In genomic region chr14:67541271-67541711, GRCm38 (mm10) we compare ENCODE assay signal across 10 mouse cellular contexts.
DNase-seq lines count a peak whose midpoint lies in the region; ATAC-seq and TF ChIP-seq lines count a peak whose summit lies in the region.
"Had no signal": no experiment of that assay in that cellular context is flagged by ENCODE, and none has a peak within 500 bp of the region (broad histone marks: within the 10 kb centered on the region; RNA-seq: fewer than 3 reads in every experiment).

No protein-coding gene starts in this region.

- 28% methylated on average over 4 of the region's 4 CpGs for WGBS in forebrain, embryonic 15.5 days
- 9% methylated on average over 4 of the region's 4 CpGs for WGBS in hindbrain, embryonic 16.5 days
- WGBS in neural tube, embryonic 12.5 days = 26% methylated on average over 4 of the region's 4 CpGs
- WGBS in liver, embryonic 12.5 days (ENCODE audit: insufficient replicate concordance) = 57% methylated on average over 4 of the region's 4 CpGs
- WGBS in intestine, postnatal 0 days = 56% methylated on average over 4 of the region's 4 CpGs

- peaks cover 8% of the 10 kb centered on the region; the same call in 1 of the 2 replicates for H3K9me3 ChIP-seq in forebrain, embryonic 15.5 days
- peaks cover 7% of the 10 kb centered on the region; the same call in 1 of the 2 replicates for H3K9me3 ChIP-seq in hindbrain, embryonic 16.5 days (ENCODE audit: control insufficient read depth, low read length)
- H3K9me3 ChIP-seq in neural tube, embryonic 12.5 days = peaks cover 15% of the 10 kb centered on the region; the same call in 1 of the 2 replicates
- H3K9me3 ChIP-seq in liver, embryonic 12.5 days (replicated peaks) = no peaks in the 10 kb centered on the region; the same call in 1 of the 2 replicates
- no peaks in the 10 kb centered on the region for H3K9me3 ChIP-seq in intestine, postnatal 0 days (ENCODE audit: control insufficient read depth)

- intact Hi-C loops in left cerebral cortex, postnatal 10 days (cut with DNase I) = no loop called here

- no peaks in the 10 kb centered on the region for H3K27me3 ChIP-seq in forebrain, embryonic 15.5 days
- no peaks in the 10 kb centered on the region for H3K27me3 ChIP-seq in hindbrain, embryonic 16.5 days (replicated peaks; ENCODE audit: control insufficient read depth, insufficient read depth, low read length)
- H3K27me3 ChIP-seq in neural tube, embryonic 12.5 days (replicated peaks) = no peaks in the 10 kb centered on the region
- H3K27me3 ChIP-seq in liver, embryonic 12.5 days (replicated peaks) = no peaks in the 10 kb centered on the region
- no peaks in the 10 kb centered on the region for H3K27me3 ChIP-seq in intestine, postnatal 0 days (replicated peaks; ENCODE audit: control insufficient read depth, insufficient read depth, low read length)

- peaks cover 26% of the 10 kb centered on the region for H3K4me1 ChIP-seq in forebrain, embryonic 15.5 days
- H3K4me1 ChIP-seq in hindbrain, embryonic 16.5 days (ENCODE audit: control insufficient read depth, insufficient read depth, low read depth, low read length) = peaks cover 19% of the 10 kb centered on the region
- H3K4me1 ChIP-seq in neural tube, embryonic 12.5 days = peaks cover 20% of the 10 kb centered on the region
- H3K4me1 ChIP-seq in liver, embryonic 12.5 days = no peaks in the 10 kb centered on the region
- H3K4me1 ChIP-seq in intestine, postnatal 0 days (replicated peaks; ENCODE audit: control insufficient read depth, insufficient read depth, low read length) = no peaks in the 10 kb centered on the region

- H3K4me2 ChIP-seq in forebrain, embryonic 15.5 days (replicated peaks) = no peak overlapping the region
- H3K4me2 ChIP-seq in hindbrain, embryonic 16.5 days (ENCODE audit: low read length) = no peak overlapping the region
- no peak overlapping the region for H3K4me2 ChIP-seq in neural tube, embryonic 12.5 days (replicated peaks)
- H3K4me2 ChIP-seq in liver, embryonic 12.5 days = no peak overlapping the region
- no peak overlapping the region for H3K4me2 ChIP-seq in intestine, postnatal 0 days (replicated peaks; ENCODE audit: low read depth)

- no peak for TF ChIP-seq CTCF in intestine, postnatal 0 days (IDR thresholded peaks at IDR 0.05; ENCODE audit: low read depth)

- peak; percentile 7 to 34 for DNase-seq in left cerebral cortex, postnatal 10 days (ENCODE audit: extremely low spot score in 1 of 2, low spot score in 2 of 2)
- DNase-seq in left cerebral cortex, adult 9 months (ENCODE audit: low spot score in 2 of 2) = no peak
- no peak for DNase-seq in cerebellum, adult 8-10 months
- DNase-seq: cerebellum, adult 18-20 months had no signal

- H3K4me3 ChIP-seq in forebrain, embryonic 15.5 days = no peak overlapping the region
- H3K4me3 ChIP-seq in hindbrain, embryonic 16.5 days (ENCODE audit: low read length) = no peak overlapping the region
- no peak overlapping the region for H3K4me3 ChIP-seq in neural tube, embryonic 12.5 days
- no peak overlapping the region for H3K4me3 ChIP-seq in liver, embryonic 12.5 days
- H3K4me3 ChIP-seq in intestine, postnatal 0 days (ENCODE audit: low read depth, low read length) = no peak overlapping the region

- H3K36me3 ChIP-seq in forebrain, embryonic 15.5 days = no peaks in the 10 kb centered on the region
- no peaks in the 10 kb centered on the region for H3K36me3 ChIP-seq in hindbrain, embryonic 16.5 days (ENCODE audit: control insufficient read depth, insufficient read depth, low read length)
- no peaks in the 10 kb centered on the region for H3K36me3 ChIP-seq in neural tube, embryonic 12.5 days
- H3K36me3 ChIP-seq in liver, embryonic 12.5 days = no peaks in the 10 kb centered on the region
- H3K36me3 ChIP-seq in intestine, postnatal 0 days (ENCODE audit: control insufficient read depth, insufficient read depth) = no peaks in the 10 kb centered on the region
- H3K36me3 ChIP-seq: G1E had no signal

- ATAC-seq in forebrain, embryonic 15.5 days (replicated peaks) = peak; percentile 79
- peak; percentile 75 for ATAC-seq in hindbrain, embryonic 16.5 days
- peak; percentile 84 for ATAC-seq in neural tube, embryonic 12.5 days (ENCODE audit: low FRiP score, low read depth)
- no peak for ATAC-seq in liver, embryonic 12.5 days
- no peak for ATAC-seq in intestine, postnatal 0 days

- H3K9ac ChIP-seq in forebrain, embryonic 15.5 days (replicated peaks) = no peak overlapping the region
- no peak overlapping the region for H3K9ac ChIP-seq in hindbrain, embryonic 16.5 days (ENCODE audit: low read depth, low read length)
- no peak overlapping the region for H3K9ac ChIP-seq in neural tube, embryonic 12.5 days
- no peak overlapping the region for H3K9ac ChIP-seq in liver, embryonic 12.5 days
- H3K9ac ChIP-seq in intestine, postnatal 0 days (ENCODE audit: low read depth, low read length) = no peak overlapping the region

- H3K27ac ChIP-seq in forebrain, embryonic 15.5 days (replicated peaks) = peak overlapping the region; percentile 55
- peak overlapping the region; percentile 30; the same call in 1 of the 2 replicates for H3K27ac ChIP-seq in hindbrain, embryonic 16.5 days (ENCODE audit: low read depth, low read length)
- H3K27ac ChIP-seq in neural tube, embryonic 12.5 days = no peak overlapping the region
- no peak overlapping the region for H3K27ac ChIP-seq in liver, embryonic 12.5 days
- H3K27ac ChIP-seq in intestine, postnatal 0 days (ENCODE audit: low read depth, low read length) = no peak overlapping the region

Comparison
In these comparisons a context has a peak if more than half of its experiments do, and no peak if none do; other contexts are left out.
1. DNase-seq: peak in left cerebral cortex, postnatal 10 days (2 of 2); none in left cerebral cortex, adult 9 months (0 of 2) and cerebellum, adult 8-10 months (single experiment).
2. ATAC-seq: peak in forebrain, embryonic 15.5 days (single experiment), hindbrain, embryonic 16.5 days (single experiment) and neural tube, embryonic 12.5 days (single experiment); none in liver, embryonic 12.5 days (single experiment) and intestine, postnatal 0 days (single experiment).
3. H3K27ac ChIP-seq: peak in forebrain, embryonic 15.5 days (single experiment) and hindbrain, embryonic 16.5 days (single experiment); none in neural tube, embryonic 12.5 days (single experiment), liver, embryonic 12.5 days (single experiment) and intestine, postnatal 0 days (single experiment).